Mouse (Mus musculus) cerebellum, adult 2 months (tissue): ENCODE results near the gene Siva1.

Experiments
- CTCF ChIP-seq: fragments of 200-500 bp; IDR thresholded peaks from 2 replicates; pipeline ENCODE4 v1.5.1; 2011; ENCODE audit warnings: low read depth, mild to moderate bottlenecking, control low read depth, low read length, moderate library complexity, borderline replicate concordance; ENCODE audit not compliant: insufficient read depth
- POLR2A ChIP-seq: fragments of 200-500 bp; IDR thresholded peaks from 2 replicates; pipeline ENCODE4 v1.6.1; 2011; ENCODE audit warnings: low read length, control low read depth, borderline replicate concordance; ENCODE audit not compliant: insufficient read depth

DNA sequence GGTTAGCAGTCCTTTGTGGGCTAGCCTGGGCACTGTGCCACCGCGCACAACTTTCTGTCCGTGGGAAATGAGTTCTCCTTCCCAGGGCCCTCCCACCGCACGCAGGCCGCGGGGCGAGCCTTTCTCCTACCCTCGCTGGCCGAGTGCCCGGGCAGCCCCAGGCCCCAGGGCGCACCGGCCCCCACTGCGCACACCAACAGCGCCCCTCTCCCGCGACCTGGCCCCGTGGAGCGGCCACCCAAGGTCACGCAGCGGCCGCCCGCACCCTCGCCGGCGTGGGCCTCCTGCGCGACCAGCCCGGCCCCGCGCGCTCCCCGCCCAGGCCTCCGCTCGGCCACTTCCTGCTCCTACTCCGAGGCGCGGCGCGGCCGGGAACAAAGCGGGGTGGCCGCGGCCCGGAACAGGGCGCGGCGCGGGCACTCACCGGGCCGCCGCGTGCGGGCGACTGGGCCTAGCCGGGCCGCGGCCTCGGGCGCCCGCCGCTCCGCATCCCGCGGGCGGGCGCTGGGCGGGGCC is 29.2 kb downstream of the Siva1 start:
- TF ChIP-seq CTCF (no peak), POLR2A (no peak)
